Mouse (Mus musculus) CH12.LX (cell line): ENCODE measurements around the gene Tm9sf2. TPM values are rescaled to one million over a fixed set of nuclear protein-coding genes. Genes with fewer than 3 reads are reported as not detected.

Experiments used
- DNase-seq: peaks from one replicate; pipeline ENCODE4 v3.0.0-alpha.2; 2013; ENCODE audit errors: extremely low read depth
- H3K27ac ChIP-seq: 2 replicates; pipeline ENCODE4 v1.5.1; 2012; ENCODE audit warnings: low read depth, mild to moderate bottlenecking, control low read depth, moderate library complexity; ENCODE audit not compliant: insufficient read depth
- H3K27me3 ChIP-seq: replicated peaks from 2 replicates; pipeline ENCODE3; 2012; ENCODE audit warnings: inconsistent platforms
- H3K36me3 ChIP-seq, 2 experiments: replicated peaks in 1 of 2; 2 replicates each; pipeline versions ENCODE3 to v1.6.1; 2012; ENCODE audit warnings: inconsistent platforms in 1 of 2, low read length in 1 of 2, mild to moderate bottlenecking in 1 of 2, mixed read lengths in 1 of 2, moderate library complexity in 1 of 2; ENCODE audit not compliant: control insufficient read depth in 1 of 2, insufficient read depth in 1 of 2
- H3K4me1 ChIP-seq, 2 experiments: 2 replicates each; pipeline ENCODE4 v1.6.1; 2012; ENCODE audit warnings: inconsistent platforms in 1 of 2, moderate library complexity in 1 of 2; ENCODE audit not compliant: insufficient read depth in 2 of 2, control insufficient read depth in 1 of 2
- H3K4me2 ChIP-seq: 2 replicates; pipeline ENCODE4 v1.6.1; 2012; ENCODE audit warnings: low read depth, mild to moderate bottlenecking, control low read depth; ENCODE audit not compliant: poor library complexity, insufficient read depth, severe bottlenecking
- H3K4me3 ChIP-seq, 3 experiments: fragments of 150-350 bp in 1 of 3; sonication (generic) in 1 of 3; replicated peaks in 1 of 3; 2 replicates each; pipeline versions ENCODE3 to v1.5.1; 2011 to 2012; ENCODE audit warnings: low read depth in 2 of 3, low read length in 2 of 3, mild to moderate bottlenecking in 2 of 3, moderate library complexity in 2 of 3, control low read depth in 1 of 3, improper control_type of control experiment in 1 of 3, inconsistent platforms in 1 of 3, mixed read lengths in 1 of 3; ENCODE audit not compliant: poor library complexity in 1 of 3
- H3K79me2 ChIP-seq: replicated peaks from 2 replicates; pipeline ENCODE4 v1.6.1; 2012; ENCODE audit warnings: mild to moderate bottlenecking, moderate library complexity; ENCODE audit not compliant: control insufficient read depth, poor library complexity, insufficient read depth, severe bottlenecking; ENCODE audit errors: extremely low read depth
- H3K9ac ChIP-seq: 2 replicates; pipeline ENCODE4 v1.6.1; 2012; ENCODE audit warnings: low read depth, mild to moderate bottlenecking, control low read depth, moderate library complexity; ENCODE audit not compliant: insufficient read depth
- H3K9me3 ChIP-seq: replicated peaks from 2 replicates; pipeline ENCODE3; 2012; ENCODE audit warnings: low read length, inconsistent platforms, mixed read lengths
- CTCF ChIP-seq, 2 experiments: IDR thresholded peaks in 1 of 2; conservative IDR thresholded peaks in 1 of 2; 2 replicates each; pipeline ENCODE4 v1.5.1; 2011 to 2012; ENCODE audit warnings: low read depth in 2 of 2, low read length in 2 of 2, improper control_type of control experiment in 1 of 2, inconsistent platforms in 1 of 2, mild to moderate bottlenecking in 1 of 2, moderate library complexity in 1 of 2
- EP300 ChIP-seq: IDR thresholded peaks from 2 replicates; pipeline ENCODE4 v1.6.1; 2011; ENCODE audit warnings: low read length, improper control_type of control experiment
- ETS1 ChIP-seq: conservative IDR thresholded peaks from 2 replicates; pipeline ENCODE4 v1.6.1; 2012; ENCODE audit warnings: low read depth, mild to moderate bottlenecking, inconsistent platforms, low read length, improper control_type of control experiment, moderate library complexity
- IRF4 ChIP-seq: IDR thresholded peaks from 2 replicates; pipeline ENCODE4 v1.6.1; 2014; ENCODE audit warnings: low read depth, mild to moderate bottlenecking, inconsistent platforms, low read length, improper control_type of control experiment
- JUN ChIP-seq: IDR thresholded peaks from 2 replicates; pipeline ENCODE4 v1.6.1; 2011; ENCODE audit warnings: low read depth, mild to moderate bottlenecking, low read length, improper control_type of control experiment, moderate library complexity; ENCODE audit not compliant: insufficient read depth
- MAFK ChIP-seq: IDR thresholded peaks from 2 replicates; pipeline ENCODE4 v1.6.1; 2011; ENCODE audit warnings: low read length, improper control_type of control experiment; ENCODE audit not compliant: insufficient replicate concordance
- MEF2A ChIP-seq: IDR thresholded peaks from 2 replicates; pipeline ENCODE4 v1.6.1; 2014; ENCODE audit warnings: low read depth, mild to moderate bottlenecking, inconsistent platforms, low read length, improper control_type of control experiment, borderline replicate concordance
- MXI1 ChIP-seq: IDR thresholded peaks from 2 replicates; pipeline ENCODE4 v1.6.1; 2011; ENCODE audit warnings: mild to moderate bottlenecking, low read depth, low read length, improper control_type of control experiment
- NRF1 ChIP-seq: IDR thresholded peaks from 2 replicates; pipeline ENCODE4 v1.6.1; 2014; ENCODE audit warnings: low read depth, mild to moderate bottlenecking, inconsistent platforms, low read length, improper control_type of control experiment, moderate library complexity
- PAX5 ChIP-seq: IDR thresholded peaks from 2 replicates; pipeline ENCODE4 v1.6.1; 2012; ENCODE audit warnings: low read length, inconsistent platforms, mixed read lengths
- RAD21 ChIP-seq: IDR thresholded peaks from 2 replicates; pipeline ENCODE4 v1.6.1; 2011; ENCODE audit warnings: low read depth, mild to moderate bottlenecking, low read length, improper control_type of control experiment, moderate library complexity
- RCOR1 ChIP-seq: conservative IDR thresholded peaks from 2 replicates; pipeline ENCODE4 v1.6.1; 2012; ENCODE audit warnings: low read depth, mild to moderate bottlenecking, inconsistent platforms, low read length, improper control_type of control experiment
- SMC3 ChIP-seq: IDR thresholded peaks from 2 replicates; pipeline ENCODE4 v1.6.1; 2011; ENCODE audit warnings: low read depth, low read length, improper control_type of control experiment
- TBP ChIP-seq: conservative IDR thresholded peaks from 2 replicates; pipeline ENCODE4 v1.6.1; 2011; ENCODE audit warnings: low read depth, low read length, improper control_type of control experiment
- TCF12 ChIP-seq: IDR thresholded peaks from 2 replicates; pipeline ENCODE4 v1.6.1; 2014; ENCODE audit warnings: low read depth, mild to moderate bottlenecking, inconsistent platforms, low read length, improper control_type of control experiment
- UBTF ChIP-seq: IDR thresholded peaks from 2 replicates; pipeline ENCODE4 v1.6.1; 2012; ENCODE audit warnings: low read depth, mild to moderate bottlenecking, inconsistent platforms, low read length, improper control_type of control experiment, moderate library complexity
- USF2 ChIP-seq: conservative IDR thresholded peaks from 2 replicates; pipeline ENCODE4 v1.6.1; 2011; ENCODE audit warnings: low read depth, low read length, improper control_type of control experiment
- ZC3H11A ChIP-seq: IDR thresholded peaks from 2 replicates; pipeline ENCODE4 v1.6.1; 2012; ENCODE audit warnings: low read depth, mild to moderate bottlenecking, inconsistent platforms, low read length, improper control_type of control experiment
- ZKSCAN1 ChIP-seq: IDR thresholded peaks from 2 replicates; pipeline ENCODE4 v1.6.1; 2012; ENCODE audit warnings: low read depth, inconsistent platforms, low read length, improper control_type of control experiment, borderline replicate concordance
- dilution Hi-C: fragments of 300-500 bp; cut with MboI; formaldehyde crosslinking; loops from 2 replicates; pipeline ENCODE4 v1.14.3; 2020; ENCODE audit warnings: low sequenced_read_pairs; ENCODE audit not compliant: extremely low pct_unique_long_range_greater_than_20kb, extremely low pct_ligation_motif_present
- in situ Hi-C: fragments of 300-500 bp; cut with MboI; formaldehyde crosslinking; loops from 3 replicates; pipeline ENCODE4 v1.14.3; 2019; ENCODE audit warnings: low sequenced_read_pairs, low pct_ligation_motif_present, low pct_unique_long_range_greater_than_20kb, mixed read lengths
- polyA plus RNA-seq: library from polyadenylated mRNA; unstranded; fragments of >175 nt; gene quantifications from 2 replicates; pipeline ENCODE4 v1.2.1, GENCODE M21; 2012; ENCODE audit warnings: low read depth; ENCODE audit not compliant: insufficient read length
- total RNA-seq, 2 experiments: library from RNA; depleted of rRNA; stranded (reverse); fragments of 300-350 nt in 1 of 2; fragments of >200 nt in 1 of 2; gene quantifications; 2 replicates each; pipeline ENCODE4 v1.2.3; 2012 to 2014

The Tm9sf2 gene
- total and polyA plus RNA-seq, 3 experiments: 49.2 to 108 (median 85.5) TPM

- H3K79me2 ChIP-seq: no peaks in the 10 kb centered on the region
Measured at GRCm38 (mm10) chr14:122083499-122083898, 23.3 kb upstream of the Tm9sf2 start.

GRCm38 (mm10) chr14:122087956-122088355 is 18.9 kb upstream of the Tm9sf2 start:
- Histone ChIP-seq H3K4me3 (no peak overlapping the region), H3K79me2 (no peaks in the 10 kb centered on the region), H3K27ac (no peak overlapping the region), H3K27me3 (no peaks in the 10 kb centered on the region), H3K4me2 (no peak overlapping the region), H3K4me1 (peaks cover 0 to 7% of the 10 kb centered on the region in 2 experiments; a peak in 2 of 4 replicates), H3K36me3 (no peaks in the 10 kb centered on the region), H3K9me3 (no peaks in the 10 kb centered on the region), H3K9ac (no peak overlapping the region)
- dilution Hi-C loops (no loop called here), in situ Hi-C loops (no loop called here)
- TF ChIP-seq CTCF (conservative IDR thresholded peaks at IDR 0.05 in 1 of 2, IDR thresholded peaks at IDR 0.05 in 1 of 2; ENCODE audit: low read depth in 2 of 2, low read length in 2 of 2): no peak
- TF ChIP-seq JUN: no peak
- no peak for TF ChIP-seq TCF12
- no peak for TF ChIP-seq IRF4
- no peak for TF ChIP-seq NRF1
- no peak for TF ChIP-seq MEF2A
- TF ChIP-seq TBP: no peak
- TF ChIP-seq PAX5: no peak
- no peak for TF ChIP-seq ZC3H11A
- no peak for TF ChIP-seq RAD21
- no peak for TF ChIP-seq EP300
- no peak for TF ChIP-seq RCOR1
- TF ChIP-seq ETS1: no peak
- no peak for TF ChIP-seq MXI1
- TF ChIP-seq SMC3: no peak
- TF ChIP-seq ZKSCAN1: no peak
- TF ChIP-seq UBTF: no peak
- TF ChIP-seq USF2: no peak
- DNase-seq: no peak

More at GRCm38 (mm10) chr14:122083499-122083898, 23.3 kb upstream of the Tm9sf2 start:
- Histone ChIP-seq H3K27ac (no peak overlapping the region), H3K9me3 (no peaks in the 10 kb centered on the region), H3K27me3 (no peaks in the 10 kb centered on the region), H3K4me2 (no peak overlapping the region), H3K36me3 (no peaks in the 10 kb centered on the region), H3K9ac (no peak overlapping the region), H3K4me3 (no peak overlapping the region), H3K4me1 (peaks cover 0 to 8% of the 10 kb centered on the region in 2 experiments; a peak in 2 of 4 replicates)
- TF ChIP-seq CTCF (conservative IDR thresholded peaks at IDR 0.05 in 1 of 2, IDR thresholded peaks at IDR 0.05 in 1 of 2; ENCODE audit: low read depth in 2 of 2, low read length in 2 of 2) (no peak), EP300 (no peak), UBTF (no peak), MAFK (peak; percentile 93)
- in situ Hi-C loops (no loop called here), dilution Hi-C loops (no loop called here)
- DNase-seq: no peak
